Mouse (Mus musculus) myocyte (in vitro differentiated cells): ENCODE data around the gene Il9r.

Experiments
- CEBPB ChIP-seq: IDR thresholded peaks from 2 replicates; pipeline ENCODE4 v1.6.1; 2011; ENCODE audit warnings: mild to moderate bottlenecking, moderate library complexity; ENCODE audit not compliant: poor library complexity, insufficient read depth, severe bottlenecking
- MAX ChIP-seq: IDR thresholded peaks from one replicate; pipeline ENCODE4 v1.6.1; 2011; ENCODE audit warnings: low read depth, mild to moderate bottlenecking, control low read depth
- MYOD1 ChIP-seq, 3 experiments: IDR thresholded peaks; one replicate each; pipeline ENCODE4 v1.6.1; 2011; ENCODE audit warnings: control low read depth in 2 of 3, low read depth in 2 of 3, mild to moderate bottlenecking in 2 of 3, moderate library complexity in 1 of 3; ENCODE audit not compliant: insufficient read length in 2 of 3, control insufficient read depth in 1 of 3
- MYOG ChIP-seq, 3 experiments: IDR thresholded peaks; one replicate each; pipeline ENCODE4 v1.6.1; 2011; ENCODE audit warnings: control low read depth in 2 of 3, low read depth in 2 of 3, mild to moderate bottlenecking in 2 of 3; ENCODE audit not compliant: insufficient read length in 2 of 3, control insufficient read depth in 1 of 3, insufficient read depth in 1 of 3
- POLR2A ChIP-seq: IDR thresholded peaks from one replicate; pipeline ENCODE4 v1.6.1; 2011; ENCODE audit warnings: low read depth, mild to moderate bottlenecking, control low read depth, moderate library complexity; ENCODE audit not compliant: insufficient read length
- POLR2AphosphoS2 ChIP-seq: IDR thresholded peaks from one replicate; pipeline ENCODE4 v1.6.1; 2011; ENCODE audit warnings: low read depth, control low read depth; ENCODE audit not compliant: insufficient read length
- TCF12 ChIP-seq: IDR thresholded peaks from one replicate; pipeline ENCODE4 v1.6.1; 2011; ENCODE audit warnings: mild to moderate bottlenecking, control low read depth; ENCODE audit not compliant: poor library complexity, insufficient read depth, severe bottlenecking
- USF1 ChIP-seq: IDR thresholded peaks from one replicate; pipeline ENCODE4 v1.6.1; 2011; ENCODE audit warnings: low read depth, mild to moderate bottlenecking, control low read depth, moderate library complexity

DNA sequence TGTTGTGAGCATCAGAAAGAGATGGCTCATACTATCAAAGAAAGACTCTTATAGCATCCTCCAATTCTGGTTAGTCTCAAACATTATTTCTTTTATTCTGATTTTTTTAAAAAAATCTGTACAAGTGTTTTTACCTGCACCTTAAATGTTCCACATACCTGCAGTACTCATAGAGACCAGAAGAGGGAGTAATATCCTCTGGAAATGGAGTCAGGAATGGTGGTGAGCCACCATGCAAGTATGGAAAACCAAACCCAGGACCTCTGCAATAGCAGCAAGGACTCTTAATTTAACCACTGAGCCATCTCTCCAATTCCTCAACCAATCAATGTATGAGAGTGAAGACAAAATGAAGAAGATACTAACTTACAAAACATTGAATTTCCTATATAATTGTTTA lies 47.3 kb downstream of the Il9r start:
- TF ChIP-seq TCF12, result no peak
- TF ChIP-seq POLR2AphosphoS2, result no peak
- no peak for TF ChIP-seq MAX
- no peak for TF ChIP-seq POLR2A
- no peak for TF ChIP-seq USF1
- TF ChIP-seq MYOG (IDR thresholded peaks at IDR 0.05; ENCODE audit: control insufficient read depth in 1 of 3, insufficient read depth in 1 of 3, insufficient read length in 2 of 3, low read depth in 2 of 3), result no peak
- no peak for TF ChIP-seq MYOD1 (IDR thresholded peaks at IDR 0.05; ENCODE audit: control insufficient read depth in 1 of 3, insufficient read length in 2 of 3, low read depth in 2 of 3)
- no peak for TF ChIP-seq CEBPB
